Mouse (Mus musculus): ENCODE results near the gene Ccdc85a. TPM values are rescaled to one million over a fixed set of nuclear protein-coding genes. Genes with fewer than 3 reads are reported as not detected.
"Not testable (repeated sequence)": the region's sequence is repeated elsewhere in the genome, so short reads cannot be mapped to it uniquely, and the experiment has no call there.

Ccdc85a gene
- polyA plus RNA-seq, 1 experiment from 2014 or later: 1.5 TPM

DNA sequence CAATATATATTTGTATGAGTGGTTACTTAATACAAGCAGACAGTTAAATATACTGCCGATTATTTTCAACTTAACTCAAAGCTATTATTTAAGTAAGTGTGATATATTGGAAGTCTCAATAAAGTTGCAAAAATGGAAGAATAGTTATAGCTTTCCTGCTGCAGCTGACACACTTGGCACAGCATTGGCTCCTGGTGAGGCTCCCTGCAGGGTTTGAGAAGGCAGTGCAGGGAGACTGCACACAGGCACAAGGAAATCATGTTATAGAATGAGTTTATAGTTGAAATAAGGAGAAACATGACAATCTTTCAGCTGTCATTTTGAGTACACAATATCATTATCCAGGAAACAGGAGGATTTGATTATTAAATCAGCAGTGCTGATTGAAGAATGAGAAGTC is 107.0 kb downstream of the Ccdc85a start:
- H3K9me3 ChIP-seq (ENCODE audit: control insufficient read depth, low read length): no peaks in the 10 kb centered on the region
- H3K4me2 ChIP-seq (ENCODE audit: low read depth, severe bottlenecking): no peak overlapping the region
- no peaks in the 10 kb centered on the region for H3K27me3 ChIP-seq (ENCODE audit: control insufficient read depth, insufficient read depth, low read length)
- ATAC-seq (ENCODE audit: insufficient number of reproducible peaks, low FRiP score, low TSS enrichment, low read depth) (no peak), DNase-seq (ENCODE audit: low spot score) (no peak)
- 89% methylated on average over 1 of the region's 1 CpGs for WGBS
- H3K4me3 ChIP-seq (ENCODE audit: low read depth, low read length): no peak overlapping the region
- no peaks in the 10 kb centered on the region for H3K4me1 ChIP-seq (ENCODE audit: control insufficient read depth, insufficient read depth, low read length)
- H3K27ac ChIP-seq (replicated peaks; ENCODE audit: low read depth, low read length): no peak overlapping the region
- H3K9ac ChIP-seq (ENCODE audit: low read length): no peak overlapping the region
- no peaks in the 10 kb centered on the region for H3K36me3 ChIP-seq (ENCODE audit: control insufficient read depth, insufficient read depth, low read length)

DNA sequence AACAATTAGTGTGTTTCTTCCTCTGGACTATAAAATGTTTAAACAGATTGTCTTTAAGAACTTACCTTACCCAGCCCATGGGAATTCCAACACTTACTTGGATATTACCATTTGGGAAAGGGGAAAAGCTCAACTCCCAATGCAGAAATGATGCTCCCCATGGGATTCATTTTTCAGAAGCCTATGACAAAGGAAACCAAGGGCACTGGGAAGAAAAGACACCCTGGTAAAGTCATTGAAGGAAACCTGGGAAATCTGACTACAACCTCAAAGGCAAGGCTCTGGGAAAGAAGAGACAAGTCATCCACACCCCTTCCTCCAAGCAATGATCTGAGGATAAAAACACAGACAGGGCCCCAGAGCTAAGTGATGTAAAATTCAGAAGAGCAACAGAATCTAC is 118.4 kb downstream of the Ccdc85a start:
- Histone ChIP-seq H3K4me1 (ENCODE audit: control insufficient read depth, insufficient read depth, low read length) (no peaks in the 10 kb centered on the region), H3K9me3 (ENCODE audit: control insufficient read depth, low read length) (no peaks in the 10 kb centered on the region), H3K36me3 (ENCODE audit: control insufficient read depth, insufficient read depth, low read length) (no peaks in the 10 kb centered on the region), H3K27me3 (ENCODE audit: control insufficient read depth, insufficient read depth, low read length) (no peaks in the 10 kb centered on the region), H3K4me3 (ENCODE audit: low read depth, low read length) (no peak overlapping the region), H3K27ac (replicated peaks; ENCODE audit: low read depth, low read length) (no peak overlapping the region), H3K4me2 (ENCODE audit: low read depth, severe bottlenecking) (no peak overlapping the region), H3K9ac (ENCODE audit: low read length) (no peak overlapping the region)
- DNase-seq (ENCODE audit: low spot score): no peak
- no peak for ATAC-seq (ENCODE audit: insufficient number of reproducible peaks, low FRiP score, low TSS enrichment, low read depth)

DNA sequence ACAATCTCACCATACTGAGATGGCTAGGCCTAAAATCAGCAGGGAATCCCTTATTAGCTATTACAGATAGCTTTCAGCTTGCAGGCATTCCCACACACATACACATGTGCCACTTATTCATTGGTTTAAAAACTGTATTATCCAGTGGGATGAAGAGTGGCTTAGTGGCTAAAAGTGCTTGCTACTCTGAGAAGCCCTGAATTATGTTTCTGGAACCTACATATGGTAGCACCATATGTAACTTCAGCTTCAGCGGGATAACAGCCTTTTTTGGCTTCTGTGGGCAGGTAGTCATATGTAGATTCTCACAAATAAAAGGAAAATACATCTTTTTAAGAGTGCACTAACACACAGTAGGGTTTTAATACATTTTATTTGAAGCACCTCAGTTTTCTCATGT is 119.2 kb downstream of the Ccdc85a start:
- H3K27ac ChIP-seq (replicated peaks; ENCODE audit: low read depth, low read length): no peak overlapping the region
- H3K9ac ChIP-seq (ENCODE audit: low read length): no peak overlapping the region
- no peak for ATAC-seq (ENCODE audit: insufficient number of reproducible peaks, low FRiP score, low TSS enrichment, low read depth)
- H3K27me3 ChIP-seq (ENCODE audit: control insufficient read depth, insufficient read depth, low read length): no peaks in the 10 kb centered on the region
- WGBS: 83% methylated on average over 1 of the region's 1 CpGs
- no peak overlapping the region for H3K4me2 ChIP-seq (ENCODE audit: low read depth, severe bottlenecking)
- no peak for DNase-seq (ENCODE audit: low spot score)
- H3K9me3 ChIP-seq (ENCODE audit: control insufficient read depth, low read length): no peaks in the 10 kb centered on the region
- no peaks in the 10 kb centered on the region for H3K4me1 ChIP-seq (ENCODE audit: control insufficient read depth, insufficient read depth, low read length)
- H3K36me3 ChIP-seq (ENCODE audit: control insufficient read depth, insufficient read depth, low read length): no peaks in the 10 kb centered on the region
- no peak overlapping the region for H3K4me3 ChIP-seq (ENCODE audit: low read depth, low read length)

DNA sequence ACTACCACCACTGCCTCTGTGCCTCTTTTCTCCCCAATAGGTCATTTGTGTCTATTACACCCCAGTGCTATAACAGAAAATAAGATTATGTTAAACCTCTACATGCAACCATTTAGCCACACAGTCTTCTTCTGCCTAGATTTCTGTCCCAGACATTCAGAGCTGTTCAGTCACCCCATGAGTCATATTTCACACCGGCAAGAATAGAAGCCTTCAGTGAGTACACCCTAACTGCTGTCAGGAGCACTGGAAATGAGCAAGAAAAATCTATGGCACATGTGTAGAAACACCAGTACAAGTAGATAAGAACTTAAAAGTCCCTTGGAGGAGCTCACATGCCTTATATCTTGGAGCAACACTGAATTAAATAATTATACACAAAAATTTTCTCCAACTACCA is 125.0 kb downstream of the Ccdc85a start:
- DNase-seq (ENCODE audit: low spot score) (no peak), ATAC-seq (ENCODE audit: insufficient number of reproducible peaks, low FRiP score, low TSS enrichment, low read depth) (no peak)
- no peak overlapping the region for H3K4me2 ChIP-seq (ENCODE audit: low read depth, severe bottlenecking)
- H3K4me3 ChIP-seq (ENCODE audit: low read depth, low read length): no peak overlapping the region
- WGBS: 96% methylated on average over 1 of the region's 1 CpGs
- H3K27ac ChIP-seq (replicated peaks; ENCODE audit: low read depth, low read length): no peak overlapping the region
- H3K9ac ChIP-seq (ENCODE audit: low read length): no peak overlapping the region
- H3K9me3 ChIP-seq (ENCODE audit: control insufficient read depth, low read length): no peaks in the 10 kb centered on the region
- H3K36me3 ChIP-seq (ENCODE audit: control insufficient read depth, insufficient read depth, low read length): no peaks in the 10 kb centered on the region
- no peaks in the 10 kb centered on the region for H3K4me1 ChIP-seq (ENCODE audit: control insufficient read depth, insufficient read depth, low read length)
- H3K27me3 ChIP-seq (ENCODE audit: control insufficient read depth, insufficient read depth, low read length): no peaks in the 10 kb centered on the region

DNA sequence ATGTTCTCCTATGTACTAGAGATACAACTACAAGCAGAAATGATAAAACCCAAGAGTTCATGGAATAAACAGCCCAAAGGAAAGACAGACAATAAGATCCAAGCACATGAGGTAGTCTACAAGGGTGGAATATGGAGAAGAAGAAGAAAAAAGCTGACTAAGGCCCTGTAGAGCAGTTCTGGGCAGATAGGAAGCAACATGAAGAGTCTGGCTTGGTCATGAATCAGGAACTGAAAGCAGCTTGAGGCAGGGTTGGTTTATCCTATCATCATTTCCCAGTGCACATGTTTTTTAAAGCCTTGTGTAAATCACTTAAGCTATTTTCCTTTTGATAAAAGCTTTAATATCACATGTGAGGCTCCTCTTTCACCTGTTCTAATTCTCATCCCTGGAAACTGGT is 144.2 kb downstream of the Ccdc85a start:
- ATAC-seq (ENCODE audit: insufficient number of reproducible peaks, low FRiP score, low TSS enrichment, low read depth) (no peak), DNase-seq (ENCODE audit: low spot score) (no peak)
- H3K27me3 ChIP-seq (ENCODE audit: control insufficient read depth, insufficient read depth, low read length): no peaks in the 10 kb centered on the region
- H3K27ac ChIP-seq (replicated peaks; ENCODE audit: low read depth, low read length): no peak overlapping the region
- H3K9me3 ChIP-seq (ENCODE audit: control insufficient read depth, low read length): no peaks in the 10 kb centered on the region
- no peak overlapping the region for H3K9ac ChIP-seq (ENCODE audit: low read length)
- no peaks in the 10 kb centered on the region for H3K4me1 ChIP-seq (ENCODE audit: control insufficient read depth, insufficient read depth, low read length)
- H3K36me3 ChIP-seq (ENCODE audit: control insufficient read depth, insufficient read depth, low read length): no peaks in the 10 kb centered on the region
- H3K4me3 ChIP-seq (ENCODE audit: low read depth, low read length): no peak overlapping the region
- no peak overlapping the region for H3K4me2 ChIP-seq (ENCODE audit: low read depth, severe bottlenecking)

DNA sequence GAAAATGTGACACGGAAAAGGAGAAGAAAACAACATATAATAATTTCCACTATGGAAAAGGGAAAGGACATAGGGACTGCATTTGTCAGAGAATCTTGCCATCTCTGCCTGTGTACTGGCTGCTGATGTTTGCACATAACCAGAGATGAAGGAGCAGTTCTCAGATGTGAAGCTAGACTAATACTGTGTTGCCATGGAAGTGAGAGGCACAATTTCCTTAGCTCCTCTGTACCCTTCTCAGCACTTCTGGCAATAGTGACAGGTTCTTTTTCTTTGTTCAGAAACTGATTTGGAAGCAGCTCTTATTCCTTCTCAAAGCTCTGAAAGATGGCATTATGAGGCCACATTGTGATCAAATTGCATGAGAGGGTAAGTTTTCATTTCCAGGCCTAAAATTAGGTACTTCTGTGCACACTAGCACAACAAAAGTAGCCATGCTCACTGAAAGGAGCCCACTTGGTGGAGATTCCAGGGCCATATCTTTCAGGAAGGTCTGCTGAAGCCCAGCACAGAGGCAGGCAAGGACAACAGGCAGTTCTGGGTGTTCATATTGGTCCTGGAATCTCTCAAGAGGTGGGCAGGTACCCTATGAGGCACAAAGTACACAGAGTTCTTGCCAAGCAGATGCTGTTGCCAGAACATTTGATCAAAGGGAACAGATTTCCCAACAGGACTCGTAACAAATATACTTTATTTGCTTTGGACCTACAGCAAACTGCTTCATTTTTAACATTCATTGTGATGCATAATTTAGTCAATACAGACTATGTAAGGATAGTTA is 161.5 kb downstream of the Ccdc85a start:
- Histone ChIP-seq H3K4me3 (ENCODE audit: low read depth, low read length) (no peak overlapping the region), H3K4me1 (ENCODE audit: control insufficient read depth, insufficient read depth, low read length) (no peaks in the 10 kb centered on the region), H3K9me3 (ENCODE audit: control insufficient read depth, low read length) (no peaks in the 10 kb centered on the region), H3K9ac (ENCODE audit: low read length) (no peak overlapping the region), H3K4me2 (ENCODE audit: low read depth, severe bottlenecking) (no peak overlapping the region), H3K36me3 (ENCODE audit: control insufficient read depth, insufficient read depth, low read length) (no peaks in the 10 kb centered on the region), H3K27me3 (ENCODE audit: control insufficient read depth, insufficient read depth, low read length) (no peaks in the 10 kb centered on the region), H3K27ac (replicated peaks; ENCODE audit: low read depth, low read length) (no peak overlapping the region)
- WGBS: 95% methylated on average over 2 of the region's 2 CpGs
- DNase-seq (ENCODE audit: low spot score) (no peak), ATAC-seq (ENCODE audit: insufficient number of reproducible peaks, low FRiP score, low TSS enrichment, low read depth) (no peak)

DNA sequence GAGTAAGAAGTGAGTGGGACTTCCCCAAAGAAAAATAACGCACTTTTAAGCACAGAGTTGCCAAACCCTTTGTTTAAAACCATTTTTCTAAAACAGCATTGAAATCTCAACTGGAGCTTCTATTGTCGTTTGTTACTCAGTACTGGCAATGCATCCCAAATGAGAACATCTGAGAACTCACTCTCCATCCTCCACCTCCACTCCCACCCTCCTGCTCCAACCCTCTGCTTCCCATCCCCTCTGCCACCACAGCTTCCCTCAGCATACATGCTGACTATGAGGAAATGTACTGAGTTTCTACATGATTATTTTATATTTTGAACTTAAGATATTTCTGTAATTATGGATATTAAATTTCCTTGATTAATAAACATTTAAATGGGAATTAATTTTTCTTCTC is 168.3 kb downstream of the Ccdc85a start:
- Histone ChIP-seq H3K36me3 (ENCODE audit: control insufficient read depth, insufficient read depth, low read length) (no peaks in the 10 kb centered on the region), H3K4me1 (ENCODE audit: control insufficient read depth, insufficient read depth, low read length) (no peaks in the 10 kb centered on the region), H3K27me3 (ENCODE audit: control insufficient read depth, insufficient read depth, low read length) (no peaks in the 10 kb centered on the region), H3K27ac (replicated peaks; ENCODE audit: low read depth, low read length) (no peak overlapping the region), H3K9me3 (ENCODE audit: control insufficient read depth, low read length) (no peaks in the 10 kb centered on the region), H3K9ac (ENCODE audit: low read length) (no peak overlapping the region), H3K4me3 (ENCODE audit: low read depth, low read length) (no peak overlapping the region), H3K4me2 (ENCODE audit: low read depth, severe bottlenecking) (no peak overlapping the region)
- no peak for DNase-seq (ENCODE audit: low spot score)
- WGBS: 65% methylated on average over 2 of the region's 2 CpGs
- ATAC-seq (ENCODE audit: insufficient number of reproducible peaks, low FRiP score, low TSS enrichment, low read depth): no peak

DNA sequence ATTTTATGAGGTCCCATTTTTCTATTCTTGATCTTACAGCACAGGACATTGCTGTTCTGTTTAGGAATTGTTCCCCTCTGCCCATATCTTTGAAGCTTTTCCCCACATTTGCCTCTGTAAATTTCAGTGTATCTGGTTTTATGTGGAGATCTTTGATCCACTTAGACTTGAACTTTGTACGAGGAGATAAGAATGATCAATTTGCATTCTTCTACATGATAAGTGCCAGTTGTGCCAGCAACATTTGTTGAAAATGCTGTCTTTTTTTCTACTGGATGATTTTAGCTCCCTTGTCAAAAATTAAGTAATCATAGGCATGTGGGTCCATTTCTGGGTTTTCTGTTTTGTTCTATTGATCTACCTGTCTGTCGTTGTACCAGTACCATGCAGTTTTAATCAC is 174.2 kb downstream of the Ccdc85a start:
- not testable (repeated sequence) for H3K36me3 ChIP-seq (ENCODE audit: control insufficient read depth, insufficient read depth, low read length); DNase-seq (ENCODE audit: low spot score); H3K27me3 ChIP-seq (ENCODE audit: control insufficient read depth, insufficient read depth, low read length); H3K9ac ChIP-seq (ENCODE audit: low read length); ATAC-seq (ENCODE audit: insufficient number of reproducible peaks, low FRiP score, low TSS enrichment, low read depth); H3K4me1 ChIP-seq (ENCODE audit: control insufficient read depth, insufficient read depth, low read length); H3K9me3 ChIP-seq (ENCODE audit: control insufficient read depth, low read length); H3K27ac ChIP-seq (replicated peaks; ENCODE audit: low read depth, low read length); H3K4me2 ChIP-seq (ENCODE audit: low read depth, severe bottlenecking); H3K4me3 ChIP-seq (ENCODE audit: low read depth, low read length)
- 87% methylated on average over 2 of the region's 2 CpGs for WGBS

DNA sequence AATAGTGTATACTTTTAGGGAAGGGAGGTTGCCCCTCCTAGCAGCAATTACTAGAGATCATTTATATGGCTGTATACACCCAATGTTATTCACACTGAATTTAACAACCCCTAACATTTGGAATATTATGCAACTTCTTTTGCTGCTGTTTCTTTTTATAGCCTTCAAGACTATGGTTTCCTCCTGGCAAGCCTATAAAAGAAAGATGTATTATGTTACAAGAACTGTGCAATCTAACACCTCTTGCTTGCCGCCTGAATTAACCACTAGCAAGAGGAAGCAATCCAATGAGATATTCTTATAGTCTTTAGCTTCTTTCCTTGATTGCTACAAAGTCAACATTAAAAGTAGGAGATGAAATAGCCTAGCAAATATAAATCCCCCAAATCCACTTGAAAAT is 187.0 kb downstream of the Ccdc85a start:
- ATAC-seq (ENCODE audit: insufficient number of reproducible peaks, low FRiP score, low TSS enrichment, low read depth): no peak
- Histone ChIP-seq H3K9ac (ENCODE audit: low read length) (no peak overlapping the region), H3K27ac (replicated peaks; ENCODE audit: low read depth, low read length) (no peak overlapping the region), H3K4me2 (ENCODE audit: low read depth, severe bottlenecking) (no peak overlapping the region), H3K27me3 (ENCODE audit: control insufficient read depth, insufficient read depth, low read length) (no peaks in the 10 kb centered on the region), H3K36me3 (ENCODE audit: control insufficient read depth, insufficient read depth, low read length) (no peaks in the 10 kb centered on the region), H3K4me3 (ENCODE audit: low read depth, low read length) (no peak overlapping the region), H3K4me1 (ENCODE audit: control insufficient read depth, insufficient read depth, low read length) (no peaks in the 10 kb centered on the region), H3K9me3 (ENCODE audit: control insufficient read depth, low read length) (no peaks in the 10 kb centered on the region)
- WGBS: 29% methylated on average over 1 of the region's 1 CpGs
- DNase-seq (ENCODE audit: low spot score): no peak
